14 mouse cellular contexts compared by ENCODE assay signal in genomic region chr7:103873064-103873463, GRCm38 (mm10). TPM values are rescaled to one million over a fixed set of nuclear protein-coding genes. Genes with fewer than 3 reads are reported as not detected.
DNase-seq lines count a peak whose midpoint lies in the region; ATAC-seq and TF ChIP-seq lines count a peak whose summit lies in the region.
"Had no signal": no experiment of that assay in that cellular context is flagged by ENCODE, and none has a peak within 500 bp of the region (broad histone marks: within the 10 kb centered on the region; RNA-seq: fewer than 3 reads in every experiment).

No protein-coding gene starts in this region.

- TF ChIP-seq POLR2A in heart, adult 2 months (IDR thresholded peaks at IDR 0.05; ENCODE audit: insufficient read depth, low read depth, low read length) = no peak

- WGBS in heart, adult 2 months = 0% methylated on average over 1 of the region's 1 CpGs
- WGBS in heart, embryonic 12.5 days = 2% methylated on average over 1 of the region's 1 CpGs
- 8% methylated on average over 1 of the region's 1 CpGs for WGBS in midbrain, embryonic 14.5 days
- 13% methylated on average over 1 of the region's 1 CpGs for WGBS in midbrain, embryonic 15.5 days
- 4% methylated on average over 1 of the region's 1 CpGs for WGBS in embryonic facial prominence, embryonic 14.5 days
- WGBS in forebrain, embryonic 16.5 days = 19% methylated on average over 1 of the region's 1 CpGs

- no peak for ATAC-seq in heart, embryonic 12.5 days (ENCODE audit: insufficient number of reproducible peaks, low FRiP score)
- ATAC-seq in midbrain, embryonic 14.5 days (ENCODE audit: low FRiP score, low TSS enrichment) = no peak
- no peak for ATAC-seq in midbrain, embryonic 15.5 days (replicated peaks)
- ATAC-seq in embryonic facial prominence, embryonic 14.5 days (ENCODE audit: low read depth) = no peak
- peak; percentile 47; the same call in 1 of the 2 replicates for ATAC-seq in megakaryocyte, adult 5-6 weeks (ENCODE audit: poor library complexity, severe bottlenecking)
- no peak for ATAC-seq in forebrain, embryonic 16.5 days

- intact Hi-C loops in heart, adult 2 months (cut with DNase I) = loop anchor here (5.0 kb wide), 1 partner anchor 81 kb away; the partner anchor contains the start of gene Olfr67

- no peaks in the 10 kb centered on the region for H3K36me3 ChIP-seq in heart, adult 2 months (ENCODE audit: control insufficient read depth, insufficient read depth, low read length)
- no peaks in the 10 kb centered on the region for H3K36me3 ChIP-seq in heart, embryonic 12.5 days
- H3K36me3 ChIP-seq in midbrain, embryonic 14.5 days (ENCODE audit: control insufficient read depth, insufficient read depth, low read length) = no peaks in the 10 kb centered on the region
- H3K36me3 ChIP-seq in midbrain, embryonic 15.5 days (replicated peaks) = no peaks in the 10 kb centered on the region
- no peaks in the 10 kb centered on the region for H3K36me3 ChIP-seq in embryonic facial prominence, embryonic 14.5 days (ENCODE audit: control insufficient read depth, insufficient read depth, low read length)
- H3K36me3 ChIP-seq in forebrain, embryonic 16.5 days (ENCODE audit: control insufficient read depth, insufficient read depth) = no peaks in the 10 kb centered on the region
- H3K36me3 ChIP-seq: neural tube, embryonic 13.5 days had no signal

- TF ChIP-seq EP300 in heart, adult 2 months (IDR thresholded peaks at IDR 0.05; ENCODE audit: insufficient read depth, low read depth, low read length) = no peak

- no peaks in the 10 kb centered on the region for H3K4me1 ChIP-seq in heart, adult 2 months (ENCODE audit: control insufficient read depth, insufficient read depth, low read length)
- 0 out of 2 replicates have a peak, but pooled peaks cover 3% of the 10 kb centered on the region for H3K4me1 ChIP-seq in heart, embryonic 12.5 days (replicated peaks)
- H3K4me1 ChIP-seq in midbrain, embryonic 14.5 days (ENCODE audit: control insufficient read depth, insufficient read depth, low read length) = no peaks in the 10 kb centered on the region
- H3K4me1 ChIP-seq in midbrain, embryonic 15.5 days = no peaks in the 10 kb centered on the region
- no peaks in the 10 kb centered on the region for H3K4me1 ChIP-seq in embryonic facial prominence, embryonic 14.5 days (ENCODE audit: control insufficient read depth, insufficient read depth, low read length)
- H3K4me1 ChIP-seq in forebrain, embryonic 16.5 days (replicated peaks; ENCODE audit: control insufficient read depth, insufficient read depth, low read length) = no peaks in the 10 kb centered on the region
- H3K4me1 ChIP-seq: neural tube, embryonic 13.5 days had no signal

- H3K79me2 ChIP-seq in heart, adult 2 months (replicated peaks; ENCODE audit: control insufficient read depth, insufficient read depth, low read length) = no peaks in the 10 kb centered on the region

- TF ChIP-seq CTCF in heart, adult 2 months (IDR thresholded peaks at IDR 0.05) = peak; percentile 60

- H3K4me3 ChIP-seq in heart, adult 2 months = no peak overlapping the region
- no peak overlapping the region for H3K4me3 ChIP-seq in heart, embryonic 12.5 days
- no peak overlapping the region for H3K4me3 ChIP-seq in midbrain, embryonic 14.5 days (replicated peaks; ENCODE audit: low read depth, low read length)
- no peak overlapping the region for H3K4me3 ChIP-seq in midbrain, embryonic 15.5 days
- no peak overlapping the region for H3K4me3 ChIP-seq in embryonic facial prominence, embryonic 14.5 days (ENCODE audit: low read depth, low read length)
- no peak overlapping the region for H3K4me3 ChIP-seq in forebrain, embryonic 16.5 days (replicated peaks; ENCODE audit: low read length)
- H3K4me3 ChIP-seq: gastrocnemius, adult 2 months; neural tube, embryonic 13.5 days had no signal

- H3K27ac ChIP-seq in heart, adult 2 months = no peak overlapping the region
- no peak overlapping the region for H3K27ac ChIP-seq in heart, embryonic 12.5 days (ENCODE audit: poor library complexity, severe bottlenecking)
- H3K27ac ChIP-seq in midbrain, embryonic 14.5 days (replicated peaks; ENCODE audit: low read depth, low read length) = no peak overlapping the region
- H3K27ac ChIP-seq in midbrain, embryonic 15.5 days = no peak overlapping the region
- no peak overlapping the region for H3K27ac ChIP-seq in embryonic facial prominence, embryonic 14.5 days (replicated peaks; ENCODE audit: low read depth, low read length)
- no peak overlapping the region for H3K27ac ChIP-seq in forebrain, embryonic 16.5 days (ENCODE audit: low read length)
- H3K27ac ChIP-seq: gastrocnemius, adult 2 months; neural tube, embryonic 13.5 days had no signal

- no peak overlapping the region for H3K9ac ChIP-seq in heart, adult 2 months (ENCODE audit: low read depth, low read length)
- H3K9ac ChIP-seq in heart, embryonic 12.5 days = no peak overlapping the region
- no peak overlapping the region for H3K9ac ChIP-seq in midbrain, embryonic 14.5 days (replicated peaks; ENCODE audit: low read length)
- H3K9ac ChIP-seq in midbrain, embryonic 15.5 days = no peak overlapping the region
- H3K9ac ChIP-seq in embryonic facial prominence, embryonic 14.5 days (ENCODE audit: low read depth, low read length) = no peak overlapping the region
- no peak overlapping the region for H3K9ac ChIP-seq in forebrain, embryonic 16.5 days (replicated peaks; ENCODE audit: low read depth, low read length)
- H3K9ac ChIP-seq: neural tube, embryonic 13.5 days had no signal

- H3K4me2 ChIP-seq in heart, embryonic 12.5 days = no peak overlapping the region
- H3K4me2 ChIP-seq in midbrain, embryonic 14.5 days (ENCODE audit: low read length) = no peak overlapping the region
- no peak overlapping the region for H3K4me2 ChIP-seq in midbrain, embryonic 15.5 days
- no peak overlapping the region for H3K4me2 ChIP-seq in embryonic facial prominence, embryonic 14.5 days (ENCODE audit: low read depth, low read length)
- H3K4me2 ChIP-seq in forebrain, embryonic 16.5 days (ENCODE audit: low read length) = no peak overlapping the region
- H3K4me2 ChIP-seq: neural tube, embryonic 13.5 days had no signal

- no peak for DNase-seq in heart, adult 2 months
- DNase-seq in midbrain, embryonic 14.5 days = peak; percentile 62
- DNase-seq in embryonic facial prominence, embryonic 14.5 days (ENCODE audit: low spot score) = peak; percentile 5
- no peak for DNase-seq in gastrocnemius, adult 18-20 months (ENCODE audit: low spot score)
- DNase-seq: gastrocnemius, adult 2 months; thymus, adult 2 months had no signal

- H3K9me3 ChIP-seq in heart, embryonic 12.5 days (replicated peaks) = no peaks in the 10 kb centered on the region
- H3K9me3 ChIP-seq in midbrain, embryonic 14.5 days (ENCODE audit: control insufficient read depth, low read length) = no peaks in the 10 kb centered on the region
- H3K9me3 ChIP-seq in midbrain, embryonic 15.5 days = no peaks in the 10 kb centered on the region
- H3K9me3 ChIP-seq in embryonic facial prominence, embryonic 14.5 days (ENCODE audit: control insufficient read depth, low read length) = no peaks in the 10 kb centered on the region
- H3K9me3 ChIP-seq in forebrain, embryonic 16.5 days (ENCODE audit: control insufficient read depth, low read length) = no peaks in the 10 kb centered on the region
- H3K9me3 ChIP-seq: neural tube, embryonic 13.5 days had no signal

- no peaks in the 10 kb centered on the region for H3K27me3 ChIP-seq in heart, adult 2 months (ENCODE audit: control insufficient read depth, insufficient read depth, low read length)
- H3K27me3 ChIP-seq in heart, embryonic 12.5 days (replicated peaks) = no peaks in the 10 kb centered on the region
- no peaks in the 10 kb centered on the region for H3K27me3 ChIP-seq in midbrain, embryonic 14.5 days (ENCODE audit: control insufficient read depth, insufficient read depth, low read length)
- H3K27me3 ChIP-seq in midbrain, embryonic 15.5 days (replicated peaks) = no peaks in the 10 kb centered on the region
- no peaks in the 10 kb centered on the region for H3K27me3 ChIP-seq in embryonic facial prominence, embryonic 14.5 days (replicated peaks; ENCODE audit: control insufficient read depth, insufficient read depth, low read length)
- H3K27me3 ChIP-seq in forebrain, embryonic 16.5 days (replicated peaks; ENCODE audit: control insufficient read depth, insufficient read depth, low read length) = no peaks in the 10 kb centered on the region
- H3K27me3 ChIP-seq: neural tube, embryonic 13.5 days had no signal

RNA-seq across cellular contexts. Expression of gene Olfr66, which starts 13.0 kb away (rescaled TPM):
- total RNA-seq in heart, adult 2 months (2021) = not detected
- not detected in 2 replicates for polyA plus RNA-seq in heart, adult 2 months (2012; rRNA removed)
- not detected in 2 replicates for polyA plus RNA-seq in heart, embryonic 12.5 days (2016; fragmentation: Nextera tagmentation; extraction: Ambion mirVana)
- not detected in 2 replicates for polyA plus RNA-seq in midbrain, embryonic 14.5 days (2014; fragmentation: Nextera tagmentation; extraction: Ambion mirVana)
- polyA plus RNA-seq in midbrain, embryonic 15.5 days (2015; fragmentation: Nextera tagmentation; extraction: Ambion mirVana) = not detected in 2 replicates
- polyA plus RNA-seq in embryonic facial prominence, embryonic 14.5 days (2014; fragmentation: Nextera tagmentation; extraction: Ambion mirVana) = not detected in 2 replicates
- total RNA-seq in megakaryocyte, adult 5-6 weeks (2015) = not detected in 2 replicates
- total RNA-seq in megakaryocyte, adult 5-6 weeks (2017) = not detected in 2 replicates
- total RNA-seq in gastrocnemius, adult 18-20 months (2021) = not detected
- polyA plus RNA-seq in forebrain, embryonic 16.5 days (2015; fragmentation: Nextera tagmentation; extraction: Ambion mirVana) = not detected in 2 replicates
- total RNA-seq: adrenal gland, postnatal 4 days; gastrocnemius, adult 2 months; layer of hippocampus, postnatal 25 days had no signal
- polyA plus RNA-seq: neural tube, embryonic 13.5 days; small intestine, adult 2 months; thymus, adult 2 months had no signal

RNA-seq across cellular contexts. Expression of gene Hbb-y, which starts 20.0 kb away (rescaled TPM):
- total RNA-seq in heart, adult 2 months (2021) = not detected
- not detected in 2 replicates for polyA plus RNA-seq in heart, adult 2 months (2012; rRNA removed)
- 31,254 and 35,001 TPM in 2 replicates for polyA plus RNA-seq in heart, embryonic 12.5 days (2016; fragmentation: Nextera tagmentation; extraction: Ambion mirVana)
- 175 and 602 TPM in 2 replicates for polyA plus RNA-seq in midbrain, embryonic 14.5 days (2014; fragmentation: Nextera tagmentation; extraction: Ambion mirVana)
- 155 and 221 TPM in 2 replicates for polyA plus RNA-seq in midbrain, embryonic 15.5 days (2015; fragmentation: Nextera tagmentation; extraction: Ambion mirVana)
- polyA plus RNA-seq in embryonic facial prominence, embryonic 14.5 days (2014; fragmentation: Nextera tagmentation; extraction: Ambion mirVana) = 391 and 1,497 TPM in 2 replicates
- not detected in 2 replicates for total RNA-seq in megakaryocyte, adult 5-6 weeks (2015)
- total RNA-seq in megakaryocyte, adult 5-6 weeks (2017) = not detected in 2 replicates
- total RNA-seq in gastrocnemius, adult 18-20 months (2021) = not detected
- polyA plus RNA-seq in forebrain, embryonic 16.5 days (2015; fragmentation: Nextera tagmentation; extraction: Ambion mirVana) = 24.4 and 25.7 TPM in 2 replicates
- total RNA-seq: adrenal gland, postnatal 4 days; gastrocnemius, adult 2 months; layer of hippocampus, postnatal 25 days had no signal
- polyA plus RNA-seq: small intestine, adult 2 months had no signal

RNA-seq across cellular contexts. Expression of gene Olfr64, which starts 21.2 kb away (rescaled TPM):
- not detected for total RNA-seq in heart, adult 2 months (2021)
- polyA plus RNA-seq in heart, adult 2 months (2012; rRNA removed) = not detected in 2 replicates
- polyA plus RNA-seq in heart, embryonic 12.5 days (2016; fragmentation: Nextera tagmentation; extraction: Ambion mirVana) = not detected in 2 replicates
- polyA plus RNA-seq in midbrain, embryonic 14.5 days (2014; fragmentation: Nextera tagmentation; extraction: Ambion mirVana) = not detected in 2 replicates
- not detected in 2 replicates for polyA plus RNA-seq in midbrain, embryonic 15.5 days (2015; fragmentation: Nextera tagmentation; extraction: Ambion mirVana)
- polyA plus RNA-seq in embryonic facial prominence, embryonic 14.5 days (2014; fragmentation: Nextera tagmentation; extraction: Ambion mirVana) = not detected in 2 replicates
- total RNA-seq in megakaryocyte, adult 5-6 weeks (2015) = not detected in 2 replicates
- total RNA-seq in megakaryocyte, adult 5-6 weeks (2017) = not detected in 2 replicates
- not detected for total RNA-seq in gastrocnemius, adult 18-20 months (2021)
- not detected in 2 replicates for polyA plus RNA-seq in forebrain, embryonic 16.5 days (2015; fragmentation: Nextera tagmentation; extraction: Ambion mirVana)
- total RNA-seq: adrenal gland, postnatal 4 days; gastrocnemius, adult 2 months; layer of hippocampus, postnatal 25 days had no signal
- polyA plus RNA-seq: neural tube, embryonic 13.5 days; small intestine, adult 2 months; thymus, adult 2 months had no signal

RNA-seq across cellular contexts. Expression of gene Hbb-bh1, which starts 30.1 kb away (rescaled TPM):
- total RNA-seq in heart, adult 2 months (2021) = not detected
- not detected in 2 replicates for polyA plus RNA-seq in heart, adult 2 months (2012; rRNA removed)
- 2,015 and 2,280 TPM in 2 replicates for polyA plus RNA-seq in heart, embryonic 12.5 days (2016; fragmentation: Nextera tagmentation; extraction: Ambion mirVana)
- 0.78 and 4.0 TPM in 2 replicates for polyA plus RNA-seq in midbrain, embryonic 14.5 days (2014; fragmentation: Nextera tagmentation; extraction: Ambion mirVana)
- 1.8 and 2.5 TPM in 2 replicates for polyA plus RNA-seq in midbrain, embryonic 15.5 days (2015; fragmentation: Nextera tagmentation; extraction: Ambion mirVana)
- 3.6 and 8.0 TPM in 2 replicates for polyA plus RNA-seq in embryonic facial prominence, embryonic 14.5 days (2014; fragmentation: Nextera tagmentation; extraction: Ambion mirVana)
- total RNA-seq in megakaryocyte, adult 5-6 weeks (2015) = not detected in 2 replicates
- total RNA-seq in megakaryocyte, adult 5-6 weeks (2017) = not detected in 2 replicates
- not detected for total RNA-seq in gastrocnemius, adult 18-20 months (2021)
- polyA plus RNA-seq in forebrain, embryonic 16.5 days (2015; fragmentation: Nextera tagmentation; extraction: Ambion mirVana) = 0.43 TPM in 1 of 2 replicates, not detected in the other
- total RNA-seq: adrenal gland, postnatal 4 days; gastrocnemius, adult 2 months; layer of hippocampus, postnatal 25 days had no signal
- polyA plus RNA-seq: small intestine, adult 2 months had no signal

RNA-seq across cellular contexts. Expression of gene Olfr65, which starts 30.2 kb away (rescaled TPM):
- not detected for total RNA-seq in heart, adult 2 months (2021)
- polyA plus RNA-seq in heart, adult 2 months (2012; rRNA removed) = not detected in 2 replicates
- not detected in 2 replicates for polyA plus RNA-seq in heart, embryonic 12.5 days (2016; fragmentation: Nextera tagmentation; extraction: Ambion mirVana)
- not detected in 2 replicates for polyA plus RNA-seq in midbrain, embryonic 14.5 days (2014; fragmentation: Nextera tagmentation; extraction: Ambion mirVana)
- not detected in 2 replicates for polyA plus RNA-seq in midbrain, embryonic 15.5 days (2015; fragmentation: Nextera tagmentation; extraction: Ambion mirVana)
- polyA plus RNA-seq in embryonic facial prominence, embryonic 14.5 days (2014; fragmentation: Nextera tagmentation; extraction: Ambion mirVana) = 0.13 and 0.35 TPM in 2 replicates
- not detected in 2 replicates for total RNA-seq in megakaryocyte, adult 5-6 weeks (2015)
- not detected in 2 replicates for total RNA-seq in megakaryocyte, adult 5-6 weeks (2017)
- not detected for total RNA-seq in gastrocnemius, adult 18-20 months (2021)
- not detected in 2 replicates for polyA plus RNA-seq in forebrain, embryonic 16.5 days (2015; fragmentation: Nextera tagmentation; extraction: Ambion mirVana)
- total RNA-seq: adrenal gland, postnatal 4 days; gastrocnemius, adult 2 months; layer of hippocampus, postnatal 25 days had no signal
- polyA plus RNA-seq: neural tube, embryonic 13.5 days; small intestine, adult 2 months; thymus, adult 2 months had no signal

Comparison
In these comparisons a context has a peak if more than half of its experiments do, and no peak if none do; other contexts are left out.
1. RNA of gene Hbb-y, which starts 20.0 kb away (polyA plus RNA-seq): 31,254 to 35,001 TPM in heart, embryonic 12.5 days; 175 to 602 TPM in midbrain, embryonic 14.5 days, 391 to 1,497 TPM in embryonic facial prominence, embryonic 14.5 days, 155 to 221 TPM in midbrain, embryonic 15.5 days, 24.4 to 25.7 TPM in forebrain, embryonic 16.5 days and not detected in heart, adult 2 months; every median in the first group is over 10 times any median in the second.
2. DNase-seq: peak in midbrain, embryonic 14.5 days (single experiment) and embryonic facial prominence, embryonic 14.5 days (single experiment); none in heart, adult 2 months (0 of 2) and gastrocnemius, adult 18-20 months (single experiment).